Comparison of ENCODE assay signal across 9 mouse cellular contexts in genomic region chr19:7309738-7310330, GRCm38 (mm10). TPM values are rescaled to one million over a fixed set of nuclear protein-coding genes. Genes with fewer than 3 reads are reported as not detected.
A peak's percentile ranks its signal among the peaks of the same experiment; 100 is the strongest.
DNase-seq lines count a peak whose midpoint lies in the region; ATAC-seq lines count a peak whose summit lies in the region.
"Had no signal": no experiment of that assay in that cellular context is flagged by ENCODE, and none has a peak within 500 bp of the region (broad histone marks: within the 10 kb centered on the region; RNA-seq: fewer than 3 reads in every experiment).

No protein-coding gene starts in this region.

- intact Hi-C loops in heart, postnatal 36 days (cut with DNase I) = loop anchor here (2.0 kb wide), 1 partner anchor 31 kb away; the partner anchor contains the start of gene Mark2

- no peaks in the 10 kb centered on the region for H3K36me3 ChIP-seq in heart, embryonic 14.5 days (ENCODE audit: control insufficient read depth, insufficient read depth, low read length)

- no peak overlapping the region for H3K4me3 ChIP-seq in heart, embryonic 14.5 days (ENCODE audit: control insufficient read depth in 1 of 2, insufficient read depth in 1 of 2, low read depth in 1 of 2, low read length in 2 of 2)

- no peaks in the 10 kb centered on the region for H3K9me3 ChIP-seq in heart, embryonic 14.5 days (ENCODE audit: control insufficient read depth, low read length)

- no peak overlapping the region for H3K4me2 ChIP-seq in heart, embryonic 14.5 days (ENCODE audit: low read length)

- no peak for DNase-seq in heart, postnatal 36 days
- peak; percentile 40 for DNase-seq in adipocyte (ENCODE audit: low spot score)
- peak; percentile 55 to 58 for DNase-seq in cerebellum, postnatal 25 days
- DNase-seq in kidney, postnatal 25 days = peak; percentile 74 to 87
- DNase-seq in embryo, embryonic 11 days = no peak
- DNase-seq in retina, postnatal 1 day = no peak
- no peak for DNase-seq in thymus, adult 18-20 months
- DNase-seq: thymus, postnatal 25 days had no signal

- H3K9ac ChIP-seq in heart, embryonic 14.5 days (ENCODE audit: low read length) = peak overlapping the region; percentile 45; the same call in 1 of the 2 replicates

- H3K4me1 ChIP-seq in heart, embryonic 14.5 days (ENCODE audit: control insufficient read depth in 2 of 2, insufficient read depth in 2 of 2, low read length in 2 of 2) = peaks cover 54 to 86% of the 10 kb centered on the region in 2 experiments

- 37% methylated on average over 2 of the region's 2 CpGs for WGBS in heart, embryonic 14.5 days

- H3K27me3 ChIP-seq in heart, embryonic 14.5 days (ENCODE audit: control insufficient read depth, insufficient read depth, low read length) = no peaks in the 10 kb centered on the region

- no peak for ATAC-seq in heart, embryonic 14.5 days (ENCODE audit: insufficient number of reproducible peaks, insufficient read depth, low FRiP score, low read depth)

- H3K27ac ChIP-seq in heart, embryonic 14.5 days (replicated peaks in 1 of 2; ENCODE audit: control insufficient read depth in 1 of 2, insufficient read depth in 1 of 2, low read depth in 2 of 2, low read length in 2 of 2) = peak overlapping the region; percentile 89 to 90; a peak in 3 of 4 replicates

RNA-seq across cellular contexts. Expression of gene Mark2, which starts 31.8 kb away (rescaled TPM):
- polyA plus RNA-seq in heart, embryonic 14.5 days (2014; fragmentation: Nextera tagmentation; extraction: Ambion mirVana) = 35.4 and 40.2 TPM in 2 replicates
- 10 to 100 TPM; 42.8 to 51.2 TPM for total RNA-seq in heart, postnatal 36 days (2021)

RNA-seq across cellular contexts. Expression of gene Rcor2, which starts 42.7 kb away (rescaled TPM):
- polyA plus RNA-seq in heart, embryonic 14.5 days (2014; fragmentation: Nextera tagmentation; extraction: Ambion mirVana) = 6.1 and 10.7 TPM in 2 replicates
- total RNA-seq in heart, postnatal 36 days (2021) = 1 to 10 TPM; 5.4 to 7.8 TPM

Comparison
In these comparisons a context has a peak if more than half of its experiments do, and no peak if none do; other contexts are left out.
1. DNase-seq: peak in adipocyte (single experiment), cerebellum, postnatal 25 days (2 of 2) and kidney, postnatal 25 days (2 of 2); none in heart, postnatal 36 days (0 of 2), embryo, embryonic 11 days (single experiment), retina, postnatal 1 day (single experiment) and thymus, adult 18-20 months (0 of 2).